In the genomic region with DNA sequence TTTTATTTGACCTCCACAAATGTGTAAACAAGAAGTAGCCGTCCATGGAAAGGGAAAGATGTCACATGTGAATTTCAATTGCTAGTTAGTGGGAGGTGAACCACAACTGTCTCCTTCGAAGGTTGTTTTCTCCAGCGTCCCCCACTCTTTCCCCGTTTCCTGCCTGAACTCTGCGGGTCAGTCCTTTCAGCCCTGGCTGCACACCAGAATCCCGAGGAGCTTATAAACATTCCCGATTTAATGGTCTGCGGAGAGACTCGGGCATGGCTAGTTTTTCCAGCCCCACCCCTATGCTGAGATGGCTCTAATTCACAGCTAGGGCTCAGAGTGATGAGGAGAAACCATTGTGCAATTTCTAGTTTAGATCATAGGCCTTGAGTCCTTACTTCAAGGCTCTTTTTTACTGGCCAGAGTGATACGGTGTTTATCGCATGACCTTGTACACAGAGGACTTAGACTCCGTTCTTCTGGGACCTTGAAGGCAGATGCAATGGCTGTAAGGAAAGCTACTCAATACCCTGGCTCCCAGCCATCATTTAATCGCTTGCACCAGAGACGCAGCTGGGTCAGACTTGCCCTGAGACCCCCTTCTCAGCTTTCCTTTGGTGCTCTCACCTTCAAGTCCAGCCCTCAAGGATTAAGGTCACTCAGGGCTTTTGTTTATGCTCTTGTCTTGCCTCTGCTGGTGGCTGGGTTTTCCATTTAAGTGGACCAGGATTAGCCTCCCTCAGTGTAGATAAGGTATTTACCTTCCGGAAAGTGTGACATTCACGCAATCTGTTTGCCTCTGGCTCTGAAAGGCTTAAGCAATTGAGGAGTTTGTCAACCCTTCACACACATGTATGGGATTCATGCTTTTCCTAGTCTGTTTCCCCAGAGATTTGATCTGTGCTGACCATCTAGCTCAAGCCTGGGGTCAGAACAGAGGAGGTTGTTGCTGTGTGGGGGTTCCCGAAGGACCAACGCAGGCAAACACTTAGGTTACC, we compare ENCODE assay signal across 13 mouse cellular contexts. TPM values are rescaled to one million over a fixed set of nuclear protein-coding genes. Genes with fewer than 3 reads are reported as not detected.
DNase-seq lines count a peak whose midpoint lies in the region; ATAC-seq and TF ChIP-seq lines count a peak whose summit lies in the region.
"Had no signal": no experiment of that assay in that cellular context is flagged by ENCODE, and none has a peak within 500 bp of the region (broad histone marks: within the 10 kb centered on the region; RNA-seq: fewer than 3 reads in every experiment).

No protein-coding gene starts in this region.

- peak overlapping the region; percentile 29; the same call in 1 of the 2 replicates for H3K27ac ChIP-seq in limb, embryonic 12.5 days
- no peak overlapping the region for H3K27ac ChIP-seq in limb, embryonic 10.5 days
- H3K27ac ChIP-seq: heart, embryonic 15.5 days had no signal

- DNase-seq in limb, embryonic 10.5 days (ENCODE audit: low spot score), result no peak
- DNase-seq in NIH3T3 (ENCODE audit: low read depth), result peak; percentile 13
- peak; percentile 14 for DNase-seq in brain, embryonic 14.5 days (ENCODE audit: low read depth)
- DNase-seq in kidney, postnatal 14 days, result peak; percentile 77
- no peak for DNase-seq in gastrocnemius, postnatal 36 days
- DNase-seq in gastrocnemius, postnatal 25 days, result no peak
- DNase-seq in right cerebral cortex, adult 18-20 months, result no peak
- DNase-seq: layer of hippocampus, adult 9-11 months; thymus, postnatal 36 days had no signal

- H3K4me3 ChIP-seq in limb, embryonic 12.5 days (replicated peaks), result no peak overlapping the region
- H3K4me3 ChIP-seq in limb, embryonic 10.5 days, result no peak overlapping the region
- H3K4me3 ChIP-seq: heart, embryonic 15.5 days; megakaryocyte, embryonic 14.5 days had no signal

- no peak for ATAC-seq in limb, embryonic 12.5 days (ENCODE audit: insufficient number of reproducible peaks, insufficient read depth, low FRiP score, low TSS enrichment, low read depth)

- no peak overlapping the region; the same call in 1 of the 2 replicates for H3K4me2 ChIP-seq in limb, embryonic 12.5 days
- H3K4me2 ChIP-seq: heart, embryonic 15.5 days had no signal

- H3K27me3 ChIP-seq in limb, embryonic 12.5 days, result no peaks in the 10 kb centered on the region
- H3K27me3 ChIP-seq in limb, embryonic 10.5 days (ENCODE audit: low read depth, poor library complexity, severe bottlenecking), result no peaks in the 10 kb centered on the region
- H3K27me3 ChIP-seq: CH12.LX; heart, embryonic 15.5 days had no signal

- no peak overlapping the region for H3K9ac ChIP-seq in limb, embryonic 12.5 days (replicated peaks)
- H3K9ac ChIP-seq: heart, embryonic 15.5 days had no signal

- peaks cover 18% of the 10 kb centered on the region for H3K4me1 ChIP-seq in limb, embryonic 12.5 days (replicated peaks)
- H3K4me1 ChIP-seq in limb, embryonic 10.5 days, result peaks cover 10% of the 10 kb centered on the region; the same call in 1 of the 2 replicates

- H3K36me3 ChIP-seq in limb, embryonic 12.5 days, result no peaks in the 10 kb centered on the region
- H3K36me3 ChIP-seq in limb, embryonic 10.5 days, result no peaks in the 10 kb centered on the region
- H3K36me3 ChIP-seq: heart, embryonic 15.5 days had no signal

- no peak for TF ChIP-seq CTCF in brain, embryonic 14.5 days (IDR thresholded peaks at IDR 0.05; ENCODE audit: borderline replicate concordance, extremely low read depth, insufficient read depth, insufficient read length)

- intact Hi-C loops in gastrocnemius, postnatal 36 days (cut with DNase I), result no loop called here

- 39% methylated on average over 18 of the region's 18 CpGs for WGBS in limb, embryonic 12.5 days
- WGBS in limb, embryonic 10.5 days, result 59% methylated on average over 18 of the region's 18 CpGs

- no peak for TF ChIP-seq POLR2A in brain, embryonic 14.5 days (IDR thresholded peaks at IDR 0.05; ENCODE audit: borderline replicate concordance, extremely low read depth, insufficient read depth, insufficient read length, poor library complexity, severe bottlenecking)

- H3K9me3 ChIP-seq in limb, embryonic 12.5 days, result no peaks in the 10 kb centered on the region
- H3K9me3 ChIP-seq in limb, embryonic 10.5 days (replicated peaks), result no peaks in the 10 kb centered on the region
- H3K9me3 ChIP-seq: heart, embryonic 15.5 days had no signal

RNA-seq across cellular contexts. Expression of a gene that starts 23.4 kb away (rescaled TPM):
- polyA plus RNA-seq in limb, embryonic 12.5 days (2016; fragmentation: Nextera tagmentation; extraction: Ambion mirVana), result 19.4 and 19.5 TPM in 2 replicates
- 8.3 and 11.8 TPM in 2 replicates for polyA plus RNA-seq in limb, embryonic 10.5 days (2016; fragmentation: Nextera tagmentation; extraction: Ambion mirVana)
- polyA plus RNA-seq in brain, embryonic 14.5 days (2012; rRNA removed), result 17.4 and 22.6 TPM in 2 replicates
- total RNA-seq in gastrocnemius, postnatal 36 days (2021), result 1 to 10 TPM; 4.6 to 5.5 TPM
- 1 to 10 TPM; 4.6 to 5.2 TPM for total RNA-seq in gastrocnemius, postnatal 25 days (2021)

RNA-seq across cellular contexts. Expression of a gene that starts 59.7 kb away (rescaled TPM):
- 0.22 and 0.44 TPM in 2 replicates for polyA plus RNA-seq in limb, embryonic 12.5 days (2016; fragmentation: Nextera tagmentation; extraction: Ambion mirVana)
- polyA plus RNA-seq in limb, embryonic 10.5 days (2016; fragmentation: Nextera tagmentation; extraction: Ambion mirVana), result 0.20 and 0.30 TPM in 2 replicates
- 166 and 218 TPM in 2 replicates for polyA plus RNA-seq in brain, embryonic 14.5 days (2012; rRNA removed)
- not detected for total RNA-seq in gastrocnemius, postnatal 36 days (2021)
- total RNA-seq in gastrocnemius, postnatal 25 days (2021), result not detected

Comparison
In these comparisons a context has a peak if more than half of its experiments do, and no peak if none do; other contexts are left out.
1. DNase-seq: peak in NIH3T3 (single experiment), brain, embryonic 14.5 days (single experiment) and kidney, postnatal 14 days (single experiment); none in limb, embryonic 10.5 days (single experiment), gastrocnemius, postnatal 36 days (0 of 2), gastrocnemius, postnatal 25 days (single experiment) and right cerebral cortex, adult 18-20 months (single experiment).
2. RNA of a gene that starts 59.7 kb away (polyA plus RNA-seq): 166 to 218 TPM in brain, embryonic 14.5 days; 0.22 to 0.44 TPM in limb, embryonic 12.5 days and 0.20 to 0.30 TPM in limb, embryonic 10.5 days; every median in the first group is over 100 times any median in the second.